Mouse (Mus musculus) ES-Bruce4 (cell line): ENCODE results near the gene Man2b1.

ENCODE experiments used
- CTCF ChIP-seq: IDR thresholded peaks from one replicate; pipeline ENCODE4 v1.8.1; 2011; ENCODE audit warnings: low read depth, low read length
- EP300 ChIP-seq: IDR thresholded peaks from 2 replicates; pipeline ENCODE4 v1.6.1; 2011; ENCODE audit warnings: low read depth, low read length; ENCODE audit not compliant: insufficient read depth

DNA sequence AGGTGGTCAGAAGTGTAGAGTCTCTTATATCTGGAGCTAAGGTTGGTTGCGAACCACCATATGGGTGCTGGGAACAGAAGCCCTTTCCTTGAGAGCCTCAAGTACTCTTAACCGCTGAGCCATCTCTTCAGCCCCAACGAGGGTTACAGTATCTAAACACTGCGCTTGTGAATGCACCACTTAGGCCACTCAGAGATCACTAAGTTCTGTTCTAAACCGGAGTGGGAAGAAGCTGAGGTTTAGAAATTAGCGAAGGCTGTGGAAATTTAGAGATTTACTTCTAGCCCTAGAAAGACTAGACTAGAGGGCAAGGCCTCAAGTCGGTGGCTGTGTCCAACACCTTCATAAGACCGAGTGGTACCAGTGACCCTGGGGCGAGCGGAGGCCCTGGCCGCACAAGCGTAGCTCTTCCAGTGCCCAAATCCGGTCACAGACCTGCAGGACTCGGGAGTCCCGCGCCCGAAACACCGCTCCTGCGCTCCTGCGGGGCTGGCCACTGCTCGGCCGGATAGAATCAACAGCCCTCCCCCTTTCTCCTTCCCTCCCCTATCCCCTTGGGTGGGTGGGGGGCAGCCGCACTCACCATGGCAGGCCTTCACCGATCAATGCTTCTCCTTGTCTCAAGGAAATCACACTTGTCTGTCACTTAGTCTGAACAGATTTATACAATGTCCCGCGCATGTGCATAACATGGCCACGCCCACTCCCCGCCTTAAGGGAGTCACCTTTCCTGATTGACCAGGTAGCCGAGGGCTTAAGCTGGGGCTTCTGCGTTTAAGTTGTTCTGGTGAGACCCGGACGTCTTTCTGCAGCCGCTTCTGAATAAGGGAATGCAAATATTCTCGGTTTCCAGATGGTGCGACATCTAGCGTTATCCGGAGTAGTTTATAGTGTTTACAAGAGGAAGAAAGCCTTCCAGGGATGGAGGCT lies 36.2 kb downstream of the Man2b1 start:
- TF ChIP-seq CTCF (no peak), EP300 (no peak)
